Mouse (Mus musculus) gastrocnemius, adult 18-20 months (tissue): Measurements from ENCODE around the gene Gata2. TPM values are rescaled to one million over a fixed set of nuclear protein-coding genes. Genes with fewer than 3 reads are reported as not detected.

Experiments
- DNase-seq: peaks from one replicate; pipeline ENCODE4 v3.0.0; 2021; ENCODE audit warnings: low spot score
- total RNA-seq, 2 experiments: library from RNA; stranded (reverse); gene quantifications; 2 replicates each; pipeline ENCODE4 v1.2.3; 2021

Gene Gata2
- total RNA-seq, 2 experiments from 2014 or later = 5.7 to 6.6 TPM

GRCm38 (mm10) chr6:88206566-88206965 is 12.9 kb downstream of the Gata2 start:
- no peak for DNase-seq

GRCm38 (mm10) chr6:88207403-88208033 is 13.8 kb downstream of the Gata2 start:
- DNase-seq = no peak

- DNase-seq = no peak
These were observed 14.6 kb downstream of the Gata2 start for GRCm38 (mm10) chr6:88208321-88208720.

- DNase-seq = no peak
These were observed 15.8 kb downstream of the Gata2 start for GRCm38 (mm10) chr6:88209453-88209852.

- DNase-seq = no peak
These were observed 16.5 kb downstream of the Gata2 start for GRCm38 (mm10) chr6:88210182-88210581.

- no peak for DNase-seq
These were observed 22.1 kb downstream of the Gata2 start for GRCm38 (mm10) chr6:88215797-88216196.

GRCm38 (mm10) chr6:88216199-88216598 is 22.5 kb downstream of the Gata2 start:
- DNase-seq = no peak

GRCm38 (mm10) chr6:88219094-88219493 is 25.4 kb downstream of the Gata2 start:
- DNase-seq = no peak

GRCm38 (mm10) chr6:88221968-88222367 is 28.3 kb downstream of the Gata2 start, which contains the start of gene Dnajb8:
Dnajb8 (plus strand) TSS chr6:88222268.
- no peak for DNase-seq

GRCm38 (mm10) chr6:88226570-88226994 is 32.9 kb downstream of the Gata2 start:
- DNase-seq = no peak

- DNase-seq = no peak
These were observed 33.8 kb downstream of the Gata2 start for GRCm38 (mm10) chr6:88227537-88227936.

- no peak for DNase-seq
These were observed 35.5 kb downstream of the Gata2 start for GRCm38 (mm10) chr6:88229221-88229620.

- peak; percentile 73 for DNase-seq
These were observed 38.1 kb downstream of the Gata2 start for GRCm38 (mm10) chr6:88231821-88232220.

GRCm38 (mm10) chr6:88232221-88232620 is 38.5 kb downstream of the Gata2 start:
- no peak for DNase-seq

GRCm38 (mm10) chr6:88233996-88234395 is 40.3 kb downstream of the Gata2 start:
- DNase-seq = no peak

- no peak for DNase-seq
These were observed 41.8 kb downstream of the Gata2 start for GRCm38 (mm10) chr6:88235461-88235860.

GRCm38 (mm10) chr6:88235983-88236382 is 42.3 kb downstream of the Gata2 start:
- no peak for DNase-seq

GRCm38 (mm10) chr6:88236513-88236912 is 42.8 kb downstream of the Gata2 start:
- DNase-seq = no peak

- peak; percentile 63 for DNase-seq
These were observed 48.9 kb downstream of the Gata2 start for GRCm38 (mm10) chr6:88242604-88243003.

- no peak for DNase-seq
These were observed 55.5 kb downstream of the Gata2 start for GRCm38 (mm10) chr6:88249231-88249630.

- DNase-seq = no peak
These were observed 57.7 kb downstream of the Gata2 start for GRCm38 (mm10) chr6:88251396-88251795.

GRCm38 (mm10) chr6:88251798-88252478 is 58.2 kb downstream of the Gata2 start:
- no peak for DNase-seq

- DNase-seq = no peak
These were observed 60.4 kb downstream of the Gata2 start for GRCm38 (mm10) chr6:88254082-88254481.
